Mouse (Mus musculus) embryonic facial prominence, embryonic 10.5 days (tissue): ENCODE results near the gene Acp4. TPM values are rescaled to one million over a fixed set of nuclear protein-coding genes. Genes with fewer than 3 reads are reported as not detected.
A peak's percentile ranks its signal among the peaks of the same experiment; 100 is the strongest.
"Not testable (repeated sequence)": the region's sequence is repeated elsewhere in the genome, so short reads cannot be mapped to it uniquely, and the experiment has no call there.

ENCODE experiments used
- DNase-seq: peaks from one replicate; pipeline ENCODE4 v3.0.0-alpha.2; 2017; ENCODE audit warnings: low spot score
- H3K27ac ChIP-seq: fragments of 300-500 bp; sonication (generic); replicated peaks from 2 replicates; pipeline ENCODE4 v1.5.1; 2016; ENCODE audit warnings: mild to moderate bottlenecking
- H3K27me3 ChIP-seq: fragments of 300-500 bp; sonication (generic); replicated peaks from 2 replicates; pipeline ENCODE4 v1.6.1; 2016; ENCODE audit warnings: low read depth, mild to moderate bottlenecking; ENCODE audit not compliant: poor library complexity, severe bottlenecking
- H3K36me3 ChIP-seq: fragments of 300-500 bp; sonication (generic); replicated peaks from 2 replicates; pipeline ENCODE4 v1.6.1; 2016; ENCODE audit warnings: mild to moderate bottlenecking, moderate library complexity
- H3K4me1 ChIP-seq: fragments of 300-500 bp; sonication (generic); 2 replicates; pipeline ENCODE4 v1.6.1; 2016
- H3K4me3 ChIP-seq: fragments of 300-500 bp; sonication (generic); 2 replicates; pipeline ENCODE4 v1.5.1; 2016; ENCODE audit warnings: mild to moderate bottlenecking, moderate library complexity
- H3K9me3 ChIP-seq: fragments of 300-500 bp; sonication (generic); 2 replicates; pipeline ENCODE4 v1.6.1; 2016; ENCODE audit warnings: mild to moderate bottlenecking
- WGBS: fragments of 180-500 bp; shearing (Covaris S2); methylation state at CpG from one replicate; pipeline ENCODE4 v1.1.7; 2016; 5-methylcytosine and 5-hydroxymethylcytosine counted together
- polyA plus RNA-seq: library from polyadenylated mRNA; unstranded; fragments of >200 nt; fragmentation: Nextera tagmentation; extraction: Ambion mirVana; gene quantifications from 2 replicates; pipeline ENCODE4 v1.2.1, GENCODE M21; 2016

The Acp4 gene
- polyA plus RNA-seq, 1 experiment from 2014 or later: not detected

- peaks cover 52% of the 10 kb centered on the region for H3K36me3 ChIP-seq
- no peak for DNase-seq
- H3K27me3 ChIP-seq: no peaks in the 10 kb centered on the region
- no peak overlapping the region for H3K4me3 ChIP-seq
- 0 out of 2 replicates have a peak, but pooled peaks cover 3% of the 10 kb centered on the region for H3K4me1 ChIP-seq
- WGBS: 88% methylated on average over 6 of the region's 6 CpGs
- no peaks in the 10 kb centered on the region for H3K9me3 ChIP-seq
- H3K27ac ChIP-seq: no peak overlapping the region
Measured at GRCm38 (mm10) chr7:44254930-44255329, 2.2 kb downstream of the Acp4 start.

GRCm38 (mm10) chr7:44253023-44253616 lies 4.1 kb downstream of the Acp4 start:
- 68% methylated on average over 15 of the region's 15 CpGs for WGBS
- H3K4me1 ChIP-seq: peaks cover 11% of the 10 kb centered on the region
- H3K4me3 ChIP-seq: no peak overlapping the region
- H3K36me3 ChIP-seq: peaks cover 70% of the 10 kb centered on the region
- no peak for DNase-seq
- H3K27ac ChIP-seq: no peak overlapping the region
- H3K9me3 ChIP-seq: no peaks in the 10 kb centered on the region
- no peaks in the 10 kb centered on the region for H3K27me3 ChIP-seq

GRCm38 (mm10) chr7:44250732-44251275 lies 6.4 kb downstream of the Acp4 start:
- H3K36me3 ChIP-seq: peaks cover 74% of the 10 kb centered on the region
- not testable (repeated sequence) for DNase-seq, H3K4me3 ChIP-seq, H3K27ac ChIP-seq, H3K27me3 ChIP-seq, H3K9me3 ChIP-seq
- WGBS: 92% methylated on average over 17 of the region's 17 CpGs
- peaks cover 16% of the 10 kb centered on the region for H3K4me1 ChIP-seq

- Histone ChIP-seq H3K27me3 (no peaks in the 10 kb centered on the region), H3K27ac (no peak overlapping the region), H3K36me3 (peaks cover 64% of the 10 kb centered on the region), H3K9me3 (no peaks in the 10 kb centered on the region), H3K4me3 (peak overlapping the region; percentile 91; the same call in 1 of the 2 replicates), H3K4me1 (peaks cover 20% of the 10 kb centered on the region)
- DNase-seq: no peak
- 96% methylated on average over 4 of the region's 4 CpGs for WGBS
Measured at GRCm38 (mm10) chr7:44249248-44249647, 7.9 kb downstream of the Acp4 start.

GRCm38 (mm10) chr7:44247971-44248370 lies 9.2 kb downstream of the Acp4 start:
- Histone ChIP-seq H3K4me3 (peak overlapping the region; percentile 91), H3K27ac (no peak overlapping the region), H3K27me3 (no peaks in the 10 kb centered on the region), H3K36me3 (peaks cover 52% of the 10 kb centered on the region), H3K9me3 (no peaks in the 10 kb centered on the region), H3K4me1 (peaks cover 20% of the 10 kb centered on the region)
- WGBS: 90% methylated on average over 2 of the region's 2 CpGs
- DNase-seq: no peak

GRCm38 (mm10) chr7:44246984-44247470 lies 10.2 kb downstream of the Acp4 start:
- peak; percentile 69 for DNase-seq
- WGBS: under 1% methylated on average over 23 of the region's 23 CpGs
- Histone ChIP-seq H3K4me1 (peaks cover 20% of the 10 kb centered on the region), H3K36me3 (peaks cover 42% of the 10 kb centered on the region), H3K9me3 (no peaks in the 10 kb centered on the region), H3K4me3 (peak overlapping the region; percentile 91), H3K27me3 (no peaks in the 10 kb centered on the region), H3K27ac (peak overlapping the region; percentile 98)

GRCm38 (mm10) chr7:44246055-44246983 lies 10.9 kb downstream of the Acp4 start, which contains the start of the genes 1700028J19Rik and 2410002F23Rik:
Gene 1700028J19Rik (minus strand): TSS chr7:44246695.
Gene 2410002F23Rik (plus strand): TSS chr7:44246722.
- peak within 1 kb of the TSS; percentile 98 for H3K27ac ChIP-seq
- peaks cover 36% of the 10 kb centered on the region for H3K36me3 ChIP-seq
- H3K27me3 ChIP-seq: no peaks in the 10 kb centered on the region
- H3K4me1 ChIP-seq: peaks cover 20% of the 10 kb centered on the region
- peak within 1 kb of the TSS; percentile 91 for H3K4me3 ChIP-seq
- WGBS: under 1% methylated on average over 62 of the region's 62 CpGs
- peak; percentile 92 for DNase-seq
- no peaks in the 10 kb centered on the region for H3K9me3 ChIP-seq

- Histone ChIP-seq H3K36me3 (peaks cover 14% of the 10 kb centered on the region), H3K9me3 (no peaks in the 10 kb centered on the region), H3K27me3 (no peaks in the 10 kb centered on the region), H3K4me3 (no peak overlapping the region), H3K4me1 (peaks cover 16% of the 10 kb centered on the region), H3K27ac (no peak overlapping the region)
- WGBS: 72% methylated on average over 1 of the region's 1 CpGs
- no peak for DNase-seq
Measured at GRCm38 (mm10) chr7:44244080-44244479, 13.1 kb downstream of the Acp4 start.

GRCm38 (mm10) chr7:44241163-44241562 lies 16.0 kb downstream of the Acp4 start:
- no peaks in the 10 kb centered on the region for H3K9me3 ChIP-seq
- H3K36me3 ChIP-seq: no peaks in the 10 kb centered on the region
- H3K27me3 ChIP-seq: no peaks in the 10 kb centered on the region
- H3K4me3 ChIP-seq: no peak overlapping the region
- no peak for DNase-seq
- H3K27ac ChIP-seq: no peak overlapping the region
- 67% methylated on average over 2 of the region's 2 CpGs for WGBS
- peaks cover 7% of the 10 kb centered on the region for H3K4me1 ChIP-seq

- Histone ChIP-seq H3K4me1 (peaks cover 7% of the 10 kb centered on the region), H3K27ac (no peak overlapping the region), H3K27me3 (no peaks in the 10 kb centered on the region), H3K9me3 (no peaks in the 10 kb centered on the region), H3K36me3 (no peaks in the 10 kb centered on the region), H3K4me3 (no peak overlapping the region)
- 62% methylated on average over 1 of the region's 1 CpGs for WGBS
- DNase-seq: no peak
Measured at GRCm38 (mm10) chr7:44240712-44241111, 16.5 kb downstream of the Acp4 start.

GRCm38 (mm10) chr7:44239913-44240312 lies 17.3 kb downstream of the Acp4 start:
- no peaks in the 10 kb centered on the region for H3K4me1 ChIP-seq
- DNase-seq: no peak
- H3K27me3 ChIP-seq: no peaks in the 10 kb centered on the region
- H3K36me3 ChIP-seq: no peaks in the 10 kb centered on the region
- H3K27ac ChIP-seq: no peak overlapping the region
- H3K9me3 ChIP-seq: no peaks in the 10 kb centered on the region
- no peak overlapping the region for H3K4me3 ChIP-seq
- 60% methylated on average over 2 of the region's 2 CpGs for WGBS

GRCm38 (mm10) chr7:44235909-44236308 lies 21.3 kb downstream of the Acp4 start, which contains the start of gene Gm36864:
Gene Gm36864 (plus strand): TSS chr7:44236177.
- WGBS: 78% methylated on average over 3 of the region's 3 CpGs
- no peak for DNase-seq
- H3K36me3 ChIP-seq: no peaks in the 10 kb centered on the region
- H3K9me3 ChIP-seq: no peaks in the 10 kb centered on the region
- no peak within 1 kb of the TSS for H3K27ac ChIP-seq
- no peaks in the 10 kb centered on the region for H3K27me3 ChIP-seq
- no peak within 1 kb of the TSS for H3K4me3 ChIP-seq
- H3K4me1 ChIP-seq: no peaks in the 10 kb centered on the region
